Comparison of ENCODE assay signal across 33 mouse cellular contexts in the genomic region with DNA sequence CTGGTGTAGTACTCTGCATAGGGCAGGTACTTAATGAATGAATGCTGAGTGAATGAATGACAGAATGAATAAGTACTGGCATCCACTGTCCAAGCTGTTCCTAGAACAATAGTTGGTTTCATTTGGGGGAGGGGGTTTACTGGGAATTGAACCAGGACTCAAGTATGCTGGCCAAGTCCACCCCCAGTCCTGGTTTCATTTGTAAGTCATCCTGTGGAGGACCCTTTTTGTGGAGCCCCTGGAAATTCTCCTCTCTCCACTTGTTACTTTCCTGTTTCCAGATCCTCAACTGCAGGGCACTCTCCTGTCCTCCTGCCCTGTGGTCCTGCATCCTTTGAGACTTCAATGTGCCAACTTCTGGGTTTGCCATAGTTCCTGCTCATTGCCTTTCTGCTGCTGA.
"Had no signal": no experiment of that assay in that cellular context is flagged by ENCODE, and none has a peak within 500 bp of the region (broad histone marks: within the 10 kb centered on the region; RNA-seq: fewer than 3 reads in every experiment).

No protein-coding gene starts in this region.

- H3K4me2 ChIP-seq: heart, embryonic 11.5 days; heart, embryonic 13.5 days; heart, embryonic 15.5 days; hindbrain, embryonic 12.5 days; hindbrain, embryonic 13.5 days; hindbrain, embryonic 14.5 days; hindbrain, embryonic 15.5 days; intestine, embryonic 15.5 days; kidney, embryonic 15.5 days had no signal

- H3K9ac ChIP-seq: heart, embryonic 13.5 days; heart, embryonic 15.5 days; hindbrain, embryonic 12.5 days; hindbrain, embryonic 13.5 days; hindbrain, embryonic 14.5 days; hindbrain, embryonic 15.5 days; intestine, embryonic 15.5 days; kidney, embryonic 15.5 days had no signal

- H3K27ac ChIP-seq: heart, embryonic 13.5 days; heart, embryonic 15.5 days; hindbrain, embryonic 10.5 days; hindbrain, embryonic 12.5 days; hindbrain, embryonic 13.5 days; hindbrain, embryonic 14.5 days; hindbrain, embryonic 15.5 days; hindbrain, postnatal 0 days; intestine, embryonic 15.5 days; kidney, embryonic 15.5 days; kidney, postnatal 0 days; layer of hippocampus, adult 2 months; left cerebral cortex, adult 2 months had no signal

- DNase-seq: heart, postnatal 10 days; heart, postnatal 36 days; heart, postnatal 4 days; kidney, adult 11 months; kidney, adult 18-20 months; kidney, adult 2 months; kidney, adult 8-10 months; kidney, adult 9 months; kidney, postnatal 10 days; kidney, postnatal 14 days; kidney, postnatal 25 days; kidney, postnatal 36 days; kidney, postnatal 4 days; layer of hippocampus, adult 9-11 months; layer of hippocampus, postnatal 36 days had no signal

- H3K9me3 ChIP-seq: heart, embryonic 13.5 days; heart, embryonic 15.5 days; hindbrain, embryonic 10.5 days; hindbrain, embryonic 12.5 days; hindbrain, embryonic 13.5 days; hindbrain, embryonic 15.5 days; intestine, embryonic 15.5 days; kidney, embryonic 15.5 days had no signal

- H3K4me3 ChIP-seq: heart, embryonic 13.5 days; heart, embryonic 15.5 days; hindbrain, embryonic 10.5 days; hindbrain, embryonic 12.5 days; hindbrain, embryonic 13.5 days; hindbrain, embryonic 15.5 days; intestine, embryonic 15.5 days; kidney, embryonic 15.5 days; layer of hippocampus, adult 2 months; left cerebral cortex, adult 2 months had no signal

- H3K4me1 ChIP-seq: heart, embryonic 15.5 days; hindbrain, embryonic 15.5 days; intestine, embryonic 15.5 days had no signal

- H3K36me3 ChIP-seq: heart, embryonic 13.5 days; heart, embryonic 15.5 days; hindbrain, embryonic 10.5 days; hindbrain, embryonic 12.5 days; hindbrain, embryonic 13.5 days; hindbrain, embryonic 15.5 days; intestine, embryonic 15.5 days; kidney, embryonic 15.5 days had no signal

- ATAC-seq: hindbrain, embryonic 16.5 days; hindbrain, postnatal 0 days; inflammation-experienced regulatory T-cells, adult 6 months; intestine, embryonic 15.5 days; intestine, embryonic 16.5 days; intestine, postnatal 0 days had no signal

- H3K27me3 ChIP-seq: heart, embryonic 13.5 days; heart, embryonic 15.5 days; hindbrain, embryonic 12.5 days; hindbrain, embryonic 15.5 days; intestine, embryonic 15.5 days; kidney, embryonic 15.5 days had no signal
